Mouse (Mus musculus): ENCODE results near the gene Ptprd. TPM values are rescaled to one million over a fixed set of nuclear protein-coding genes. Genes with fewer than 3 reads are reported as not detected.

Gene Ptprd
- 14.5 and 14.8 TPM in 2 replicates for polyA plus RNA-seq (2015; fragmentation: Nextera tagmentation; extraction: Ambion mirVana)

DNA sequence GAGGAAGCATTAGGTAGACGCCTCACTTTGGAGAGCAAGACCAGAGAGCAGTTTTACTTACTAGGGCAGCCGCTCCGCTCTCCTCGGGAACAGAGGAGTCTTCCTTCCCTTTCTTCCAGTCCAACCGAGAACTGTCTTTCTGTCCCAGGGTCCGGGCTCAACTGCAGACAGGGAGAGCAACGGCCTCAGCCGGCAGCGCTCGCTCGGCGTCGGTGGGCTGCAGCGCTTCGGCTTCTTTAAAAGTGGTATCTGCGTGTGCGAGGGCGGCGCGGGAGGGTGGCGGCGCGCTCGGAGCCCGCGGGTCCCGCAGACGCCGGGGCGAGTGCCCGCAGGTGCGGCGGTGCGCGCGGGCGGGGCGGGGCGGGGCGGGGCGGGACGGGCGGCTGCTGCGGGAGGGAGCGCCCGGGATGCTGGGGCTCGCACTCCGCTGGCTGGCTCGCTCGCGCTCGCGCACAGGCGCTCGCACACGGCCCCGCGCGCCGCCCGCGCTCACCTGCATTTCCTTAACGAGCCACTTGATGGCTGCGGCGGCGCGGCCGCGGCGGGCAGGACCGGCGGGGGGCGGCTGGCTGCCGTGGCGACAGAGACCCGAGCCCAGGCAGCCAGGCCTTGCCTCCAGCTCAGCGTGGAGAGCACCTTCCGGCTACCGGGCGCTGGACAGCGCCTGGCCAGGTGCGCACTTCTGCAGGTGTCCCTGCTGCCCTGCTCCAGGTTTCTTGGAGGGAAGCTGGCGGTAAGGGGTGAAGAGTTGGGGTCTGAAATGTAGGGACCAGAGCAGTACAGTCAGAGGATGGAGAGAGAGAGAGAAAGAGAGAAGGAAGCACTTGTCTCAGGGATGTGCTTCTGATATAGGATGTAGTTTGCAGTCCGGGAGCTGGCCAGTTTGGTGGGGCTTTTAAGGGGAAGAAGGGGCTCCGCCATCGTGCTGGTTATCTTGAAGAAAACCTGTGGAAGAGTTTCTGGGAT, at the start of gene Ptprd:
TSS of gene Ptprd (minus strand) at position 433 of the 966 bp plus-strand sequence.
- ATAC-seq (replicated peaks; ENCODE audit: low FRiP score, low read depth) = peak; percentile 88
- WGBS = 2% methylated on average over 67 of the region's 86 CpGs

DNA sequence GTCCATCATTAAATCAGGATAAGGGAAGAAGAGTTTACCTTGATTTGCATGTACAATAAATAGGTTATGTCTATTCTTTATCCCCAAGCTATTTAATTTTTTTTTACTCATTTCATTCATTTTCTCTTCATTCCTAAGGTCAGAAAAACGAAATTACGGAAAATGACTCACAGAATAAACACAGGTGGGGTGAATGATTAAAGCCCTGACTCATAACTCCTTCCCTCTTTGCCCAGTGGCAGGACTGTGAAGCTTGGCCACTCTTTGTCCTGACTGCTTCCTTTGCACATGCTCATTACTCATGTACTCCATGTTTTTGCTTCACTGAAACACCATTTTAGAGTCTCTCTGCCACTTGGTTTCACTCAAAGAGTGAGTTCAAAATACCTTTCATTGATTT, 24.1 kb upstream of the Ptprd start:
- ATAC-seq (replicated peaks; ENCODE audit: low FRiP score, low read depth) = no peak

More for the DNA sequence above, at the start of gene Ptprd:
- DNase-seq (ENCODE audit: low spot score) = peak; percentile 24
- Histone ChIP-seq H3K4me3 (replicated peaks; ENCODE audit: low read depth, low read length) (peak within 1 kb of the TSS; percentile 41), H3K9ac (ENCODE audit: low read depth, low read length) (0 out of 2 replicates have a peak within 1 kb of the TSS, but pooled peaks have one; percentile 8), H3K36me3 (ENCODE audit: insufficient read depth, low read length) (no peaks in the 10 kb centered on the region), H3K27me3 (ENCODE audit: insufficient read depth, low read length) (peaks cover 15% of the 10 kb centered on the region; the same call in 1 of the 2 replicates), H3K9me3 (replicated peaks; ENCODE audit: low read length) (no peaks in the 10 kb centered on the region), H3K4me1 (replicated peaks; ENCODE audit: insufficient read depth, low read length) (no peaks in the 10 kb centered on the region), H3K4me2 (ENCODE audit: low read length) (peak within 1 kb of the TSS; percentile 78), H3K27ac (no peak within 1 kb of the TSS)
- peak; percentile 6; the same call in 1 of the 2 replicates for TF ChIP-seq CTCF (IDR thresholded peaks at IDR 0.05; ENCODE audit: low read depth)

DNA sequence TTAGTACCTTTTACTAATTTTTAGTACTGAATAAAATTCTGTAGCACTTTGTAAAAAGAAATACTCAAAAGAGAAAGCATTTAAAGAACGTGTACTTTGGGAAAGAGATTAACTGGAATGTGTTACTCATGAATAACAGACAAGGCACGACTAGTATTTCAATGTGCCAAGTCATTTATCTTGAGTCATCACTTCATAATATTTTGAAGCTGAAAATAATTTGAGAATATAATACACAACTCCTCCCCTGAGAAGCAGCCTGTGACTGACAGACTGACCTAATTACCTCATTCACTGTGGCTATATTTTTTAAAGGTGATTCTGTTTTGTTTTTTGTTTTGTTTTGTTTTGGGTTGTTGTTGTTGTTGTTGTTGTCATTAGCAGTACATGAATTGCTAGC, 23.6 kb upstream of the Ptprd start:
- Histone ChIP-seq H3K4me3 (replicated peaks; ENCODE audit: low read depth, low read length) (no peak overlapping the region), H3K36me3 (ENCODE audit: insufficient read depth, low read length) (no peaks in the 10 kb centered on the region), H3K27me3 (ENCODE audit: insufficient read depth, low read length) (no peaks in the 10 kb centered on the region), H3K9ac (ENCODE audit: low read depth, low read length) (no peak overlapping the region), H3K9me3 (replicated peaks; ENCODE audit: low read length) (no peaks in the 10 kb centered on the region), H3K4me2 (ENCODE audit: low read length) (no peak overlapping the region), H3K27ac (no peak overlapping the region), H3K4me1 (replicated peaks; ENCODE audit: insufficient read depth, low read length) (no peaks in the 10 kb centered on the region)
- TF ChIP-seq CTCF (IDR thresholded peaks at IDR 0.05; ENCODE audit: low read depth) = no peak
- no peak for DNase-seq (ENCODE audit: low spot score)
- no peak for ATAC-seq (replicated peaks; ENCODE audit: low FRiP score, low read depth)
- WGBS = 71% methylated on average over 2 of the region's 2 CpGs

More for the DNA sequence above, 24.1 kb upstream of the Ptprd start:
- H3K4me2 ChIP-seq (ENCODE audit: low read length) = no peak overlapping the region
- no peaks in the 10 kb centered on the region for H3K27me3 ChIP-seq (ENCODE audit: insufficient read depth, low read length)
- H3K4me1 ChIP-seq (replicated peaks; ENCODE audit: insufficient read depth, low read length) = no peaks in the 10 kb centered on the region
- DNase-seq (ENCODE audit: low spot score) = no peak
- no peaks in the 10 kb centered on the region for H3K9me3 ChIP-seq (replicated peaks; ENCODE audit: low read length)
- H3K27ac ChIP-seq = no peak overlapping the region
- no peak overlapping the region for H3K4me3 ChIP-seq (replicated peaks; ENCODE audit: low read depth, low read length)
- H3K9ac ChIP-seq (ENCODE audit: low read depth, low read length) = no peak overlapping the region
- no peak for TF ChIP-seq CTCF (IDR thresholded peaks at IDR 0.05; ENCODE audit: low read depth)
- no peaks in the 10 kb centered on the region for H3K36me3 ChIP-seq (ENCODE audit: insufficient read depth, low read length)
- 75% methylated on average over 2 of the region's 2 CpGs for WGBS

DNA sequence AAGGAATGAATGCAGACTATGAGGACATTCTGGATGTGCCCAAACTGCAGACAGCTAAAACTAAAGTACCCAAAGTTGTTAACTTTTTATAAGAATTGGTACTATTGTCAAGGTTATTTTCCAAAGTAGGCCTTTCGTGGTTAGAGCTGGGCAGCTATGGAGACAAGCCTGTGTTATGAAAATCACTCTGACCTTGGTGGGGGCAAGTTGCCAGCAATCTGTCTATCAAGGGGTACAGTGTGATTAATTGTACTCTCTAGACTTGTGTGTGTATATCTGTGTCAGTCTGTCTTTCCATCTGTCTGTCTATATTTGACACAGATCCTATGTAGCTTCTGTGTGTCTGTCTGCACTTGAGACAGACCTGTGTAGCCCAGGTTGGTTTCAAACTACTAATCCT, 22.9 kb upstream of the Ptprd start:
- ATAC-seq (replicated peaks; ENCODE audit: low FRiP score, low read depth) = no peak

DNA sequence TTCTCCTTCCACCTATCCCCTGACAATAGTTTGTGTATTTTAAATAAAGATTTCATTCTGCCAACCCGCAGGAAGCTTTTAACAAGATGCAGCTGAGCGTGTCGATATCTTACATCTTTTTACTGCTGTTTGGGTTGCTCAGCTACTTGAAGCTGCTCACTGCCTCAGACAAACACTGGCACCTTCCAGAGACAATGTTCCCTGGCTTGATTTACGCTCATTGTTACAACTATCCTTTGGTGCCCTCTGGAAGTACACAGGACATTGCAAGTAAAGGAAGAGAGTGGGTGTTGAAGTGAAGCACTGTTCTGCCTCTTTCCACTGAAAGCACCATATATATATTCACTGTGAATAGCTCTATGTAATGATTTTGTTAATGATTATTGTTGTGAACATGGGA, 2.2 kb upstream of the Ptprd start:
- TF ChIP-seq CTCF (IDR thresholded peaks at IDR 0.05; ENCODE audit: low read depth) = no peak
- ATAC-seq (replicated peaks; ENCODE audit: low FRiP score, low read depth) (no peak), DNase-seq (ENCODE audit: low spot score) (peak; percentile 4)

More for the DNA sequence above, 22.9 kb upstream of the Ptprd start:
- Histone ChIP-seq H3K4me3 (replicated peaks; ENCODE audit: low read depth, low read length) (no peak overlapping the region), H3K4me2 (ENCODE audit: low read length) (no peak overlapping the region), H3K36me3 (ENCODE audit: insufficient read depth, low read length) (no peaks in the 10 kb centered on the region), H3K27me3 (ENCODE audit: insufficient read depth, low read length) (no peaks in the 10 kb centered on the region), H3K27ac (no peak overlapping the region), H3K9me3 (replicated peaks; ENCODE audit: low read length) (no peaks in the 10 kb centered on the region), H3K4me1 (replicated peaks; ENCODE audit: insufficient read depth, low read length) (no peaks in the 10 kb centered on the region), H3K9ac (ENCODE audit: low read depth, low read length) (no peak overlapping the region)
- DNase-seq (ENCODE audit: low spot score) = no peak
- TF ChIP-seq CTCF (IDR thresholded peaks at IDR 0.05; ENCODE audit: low read depth) = no peak
- 78% methylated on average over 1 of the region's 1 CpGs for WGBS

DNA sequence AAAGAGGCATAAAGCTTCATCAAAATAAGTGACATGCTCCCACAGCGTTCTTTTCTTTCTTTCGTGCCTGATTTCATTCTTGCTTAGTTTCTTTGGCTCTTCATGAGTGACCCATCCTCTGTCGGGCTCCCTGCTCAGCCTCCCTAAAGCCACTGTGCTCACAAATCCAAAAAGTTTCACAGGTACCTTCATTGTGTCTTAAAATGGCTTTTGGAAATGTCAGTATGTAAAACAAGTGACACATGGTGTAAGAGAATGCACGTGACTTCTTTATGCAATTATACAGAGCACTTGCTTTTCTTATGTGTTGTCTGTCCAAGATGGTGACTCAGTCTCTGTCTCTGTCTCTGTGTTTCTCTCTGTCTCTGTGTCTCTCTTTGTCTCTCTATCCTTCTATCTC, 1.2 kb upstream of the Ptprd start:
- Histone ChIP-seq H3K9ac (ENCODE audit: low read depth, low read length) (no peak overlapping the region), H3K4me1 (replicated peaks; ENCODE audit: insufficient read depth, low read length) (no peaks in the 10 kb centered on the region), H3K4me3 (replicated peaks; ENCODE audit: low read depth, low read length) (no peak overlapping the region; the same call in 1 of the 2 replicates), H3K27me3 (ENCODE audit: insufficient read depth, low read length) (peaks cover 15% of the 10 kb centered on the region; the same call in 1 of the 2 replicates), H3K27ac (no peak overlapping the region), H3K4me2 (ENCODE audit: low read length) (no peak overlapping the region), H3K9me3 (replicated peaks; ENCODE audit: low read length) (no peaks in the 10 kb centered on the region), H3K36me3 (ENCODE audit: insufficient read depth, low read length) (no peaks in the 10 kb centered on the region)
- TF ChIP-seq CTCF (IDR thresholded peaks at IDR 0.05; ENCODE audit: low read depth) = no peak
- no peak for DNase-seq (ENCODE audit: low spot score)
- ATAC-seq (replicated peaks; ENCODE audit: low FRiP score, low read depth) = no peak
- WGBS = 69% methylated on average over 4 of the region's 4 CpGs

More for the DNA sequence above, 2.2 kb upstream of the Ptprd start:
- Histone ChIP-seq H3K36me3 (ENCODE audit: insufficient read depth, low read length) (no peaks in the 10 kb centered on the region), H3K27ac (no peak overlapping the region), H3K27me3 (ENCODE audit: insufficient read depth, low read length) (peaks cover 15% of the 10 kb centered on the region; the same call in 1 of the 2 replicates), H3K9ac (ENCODE audit: low read depth, low read length) (no peak overlapping the region), H3K4me3 (replicated peaks; ENCODE audit: low read depth, low read length) (no peak overlapping the region), H3K4me2 (ENCODE audit: low read length) (no peak overlapping the region), H3K4me1 (replicated peaks; ENCODE audit: insufficient read depth, low read length) (no peaks in the 10 kb centered on the region), H3K9me3 (replicated peaks; ENCODE audit: low read length) (no peaks in the 10 kb centered on the region)
- 38% methylated on average over 4 of the region's 4 CpGs for WGBS
